Mouse (Mus musculus): Measurements from ENCODE around the gene Natd1. TPM values are rescaled to one million over a fixed set of nuclear protein-coding genes. Genes with fewer than 3 reads are reported as not detected.

The Natd1 gene
- polyA plus RNA-seq, 1 experiment, result 24.8 TPM

DNA sequence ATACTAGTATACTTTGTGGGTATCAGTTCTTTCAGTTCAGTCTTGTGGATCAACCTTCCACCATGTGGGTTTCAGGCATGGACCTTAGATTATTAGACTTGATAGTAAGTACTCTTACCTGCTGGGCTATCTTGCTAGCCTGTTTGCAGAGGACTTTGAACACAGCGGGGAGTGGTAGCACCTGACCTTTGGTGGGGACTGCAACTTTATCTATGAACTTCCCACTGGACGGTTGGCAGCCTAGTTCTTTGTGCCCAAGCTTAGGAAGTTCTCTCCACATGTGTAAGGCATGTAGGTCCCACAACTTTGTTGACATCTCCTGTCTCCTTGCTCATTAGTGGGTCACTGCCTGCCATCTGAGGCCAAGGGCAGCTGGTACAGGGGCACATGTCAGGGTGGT lies 20.2 kb upstream of the Natd1 start:
- TF ChIP-seq GATA1 (IDR thresholded peaks at IDR 0.05; ENCODE audit: low read length) (no peak), TAL1 (IDR thresholded peaks at IDR 0.05; ENCODE audit: low read length) (no peak)
- peaks cover 72% of the 10 kb centered on the region for H3K36me3 ChIP-seq (ENCODE audit: control insufficient read depth)
- H3K4me1 ChIP-seq (ENCODE audit: control insufficient read depth), result peaks cover 90% of the 10 kb centered on the region
- H3K4me3 ChIP-seq (replicated peaks), result peak overlapping the region; percentile 64
- H3K27me3 ChIP-seq (ENCODE audit: control insufficient read depth), result no peaks in the 10 kb centered on the region
- H3K9me3 ChIP-seq (ENCODE audit: control insufficient read depth, low read length), result no peaks in the 10 kb centered on the region

GRCm38 (mm10) chr11:60933178-60933930 lies 18.8 kb upstream of the Natd1 start:
- no peaks in the 10 kb centered on the region for H3K9me3 ChIP-seq (ENCODE audit: control insufficient read depth, low read length)
- H3K27me3 ChIP-seq (ENCODE audit: control insufficient read depth), result no peaks in the 10 kb centered on the region
- H3K4me3 ChIP-seq (replicated peaks), result peak overlapping the region; percentile 79
- no peak for TF ChIP-seq TAL1 (IDR thresholded peaks at IDR 0.05; ENCODE audit: low read length)
- no peak for TF ChIP-seq GATA1 (IDR thresholded peaks at IDR 0.05; ENCODE audit: low read length)
- peaks cover 60% of the 10 kb centered on the region for H3K36me3 ChIP-seq (ENCODE audit: control insufficient read depth)
- H3K4me1 ChIP-seq (ENCODE audit: control insufficient read depth), result peaks cover 86% of the 10 kb centered on the region

- Histone ChIP-seq H3K36me3 (ENCODE audit: control insufficient read depth) (peaks cover 55% of the 10 kb centered on the region), H3K9me3 (ENCODE audit: control insufficient read depth, low read length) (no peaks in the 10 kb centered on the region), H3K4me3 (replicated peaks) (peak overlapping the region; percentile 79), H3K4me1 (ENCODE audit: control insufficient read depth) (peaks cover 86% of the 10 kb centered on the region), H3K27me3 (ENCODE audit: control insufficient read depth) (no peaks in the 10 kb centered on the region)
- TF ChIP-seq TAL1 (IDR thresholded peaks at IDR 0.05; ENCODE audit: low read length) (no peak), GATA1 (IDR thresholded peaks at IDR 0.05; ENCODE audit: low read length) (no peak)
Observed at GRCm38 (mm10) chr11:60932503-60933020, 18.0 kb upstream of the Natd1 start.

- Histone ChIP-seq H3K27me3 (ENCODE audit: control insufficient read depth) (no peaks in the 10 kb centered on the region), H3K4me1 (ENCODE audit: control insufficient read depth) (peaks cover 86% of the 10 kb centered on the region), H3K36me3 (ENCODE audit: control insufficient read depth) (peaks cover 49% of the 10 kb centered on the region), H3K9me3 (ENCODE audit: control insufficient read depth, low read length) (no peaks in the 10 kb centered on the region), H3K4me3 (replicated peaks) (peak within 1 kb of the TSS; percentile 79)
- no peak for TF ChIP-seq GATA1 (IDR thresholded peaks at IDR 0.05; ENCODE audit: low read length)
- no peak for TF ChIP-seq TAL1 (IDR thresholded peaks at IDR 0.05; ENCODE audit: low read length)
Observed at GRCm38 (mm10) chr11:60931869-60932481, 17.4 kb upstream of the Natd1 start, which contains the start of gene Map2k3. Gene Map2k3, plus strand, starts transcription at chr11:60932033.

GRCm38 (mm10) chr11:60931282-60931868 lies 16.8 kb upstream of the Natd1 start:
- H3K4me1 ChIP-seq (ENCODE audit: control insufficient read depth), result peaks cover 86% of the 10 kb centered on the region
- no peak for TF ChIP-seq GATA1 (IDR thresholded peaks at IDR 0.05; ENCODE audit: low read length)
- no peak for TF ChIP-seq TAL1 (IDR thresholded peaks at IDR 0.05; ENCODE audit: low read length)
- peaks cover 45% of the 10 kb centered on the region for H3K36me3 ChIP-seq (ENCODE audit: control insufficient read depth)
- no peaks in the 10 kb centered on the region for H3K27me3 ChIP-seq (ENCODE audit: control insufficient read depth)
- H3K9me3 ChIP-seq (ENCODE audit: control insufficient read depth, low read length), result no peaks in the 10 kb centered on the region
- peak overlapping the region; percentile 79 for H3K4me3 ChIP-seq (replicated peaks)

DNA sequence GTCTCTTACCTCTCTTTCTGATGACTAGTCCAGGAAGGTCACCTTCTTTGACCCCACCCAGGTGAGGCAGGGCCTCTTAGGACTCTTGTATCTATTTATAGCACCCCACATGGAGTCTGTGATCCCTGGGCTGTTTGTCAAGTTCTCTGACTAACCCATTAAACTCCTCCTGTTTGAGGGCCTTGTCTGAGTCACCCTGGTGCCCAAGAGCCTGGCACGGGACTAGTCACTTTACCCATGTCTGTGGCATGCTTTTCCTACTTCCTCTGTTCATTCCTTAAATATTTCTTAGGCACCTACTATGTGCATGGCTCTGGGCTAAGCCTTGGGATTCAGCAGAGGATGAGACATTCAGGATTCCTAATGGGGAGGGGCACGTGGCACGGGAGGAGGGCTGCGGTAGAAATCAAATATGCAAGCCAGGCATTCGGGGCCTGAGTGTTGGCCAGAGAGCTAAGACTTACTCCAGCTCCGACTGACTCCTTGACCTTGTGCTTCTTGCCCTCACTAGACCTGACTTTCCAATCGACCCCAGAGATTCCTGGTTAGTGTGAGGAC lies 16.3 kb upstream of the Natd1 start:
- H3K4me1 ChIP-seq (ENCODE audit: control insufficient read depth), result peaks cover 86% of the 10 kb centered on the region
- peaks cover 42% of the 10 kb centered on the region for H3K36me3 ChIP-seq (ENCODE audit: control insufficient read depth)
- TF ChIP-seq GATA1 (IDR thresholded peaks at IDR 0.05; ENCODE audit: low read length) (no peak), TAL1 (IDR thresholded peaks at IDR 0.05; ENCODE audit: low read length) (no peak)
- peak overlapping the region; percentile 79 for H3K4me3 ChIP-seq (replicated peaks)
- no peaks in the 10 kb centered on the region for H3K27me3 ChIP-seq (ENCODE audit: control insufficient read depth)
- H3K9me3 ChIP-seq (ENCODE audit: control insufficient read depth, low read length), result no peaks in the 10 kb centered on the region

DNA sequence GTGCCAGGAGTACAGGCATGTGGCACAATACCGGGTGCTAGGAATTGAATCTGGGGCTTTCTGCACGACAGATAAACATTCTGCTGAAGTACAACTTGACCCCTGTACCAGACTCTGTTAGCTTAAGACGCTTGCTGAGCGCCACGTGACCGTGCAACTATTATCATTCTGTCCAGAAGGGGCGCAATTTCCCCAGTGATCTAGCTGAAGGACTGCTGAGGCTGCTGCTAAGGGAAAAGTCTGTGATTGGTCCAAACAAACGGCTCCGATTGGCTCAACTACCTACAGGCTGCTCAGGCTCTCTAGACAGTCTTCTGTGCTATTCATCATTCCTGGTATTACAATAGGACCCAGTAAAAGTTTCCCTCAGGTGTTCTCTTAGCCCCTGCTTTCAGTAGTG lies 12.7 kb upstream of the Natd1 start:
- H3K4me3 ChIP-seq (replicated peaks), result no peak overlapping the region
- peaks cover 90% of the 10 kb centered on the region for H3K4me1 ChIP-seq (ENCODE audit: control insufficient read depth)
- H3K9me3 ChIP-seq (ENCODE audit: control insufficient read depth, low read length), result no peaks in the 10 kb centered on the region
- no peaks in the 10 kb centered on the region for H3K27me3 ChIP-seq (ENCODE audit: control insufficient read depth)
- peaks cover 28% of the 10 kb centered on the region for H3K36me3 ChIP-seq (ENCODE audit: control insufficient read depth)
- TF ChIP-seq GATA1 (IDR thresholded peaks at IDR 0.05; ENCODE audit: low read length), result no peak
- TF ChIP-seq TAL1 (IDR thresholded peaks at IDR 0.05; ENCODE audit: low read length), result no peak

DNA sequence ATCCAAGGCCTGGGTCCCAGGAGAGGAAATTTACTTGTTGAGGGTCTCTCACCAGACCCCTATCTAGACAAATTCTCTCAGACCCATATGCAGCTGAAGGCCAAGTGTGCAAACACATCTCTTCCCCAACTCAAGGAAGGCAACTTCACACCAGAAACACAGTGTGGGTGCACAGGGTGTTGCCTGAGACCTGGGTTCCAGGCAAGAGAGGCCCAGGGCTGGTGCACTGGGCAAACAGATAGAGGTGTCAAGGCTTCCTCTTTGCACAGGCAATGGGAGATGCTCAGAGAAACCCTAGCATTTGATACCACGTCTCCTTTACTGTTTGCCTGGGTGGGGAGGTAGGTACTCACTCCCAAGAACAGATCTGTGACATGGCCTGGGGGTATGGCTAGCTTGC lies 10.4 kb upstream of the Natd1 start:
- TF ChIP-seq GATA1 (IDR thresholded peaks at IDR 0.05; ENCODE audit: low read length) (no peak), TAL1 (IDR thresholded peaks at IDR 0.05; ENCODE audit: low read length) (no peak)
- peak overlapping the region; percentile 53 for H3K4me3 ChIP-seq (replicated peaks)

GRCm38 (mm10) chr11:60924498-60924897 lies 9.9 kb upstream of the Natd1 start:
- TF ChIP-seq TAL1 (IDR thresholded peaks at IDR 0.05; ENCODE audit: low read length), result peak; percentile 33; the same call in 1 of the 3 replicates
- TF ChIP-seq GATA1 (IDR thresholded peaks at IDR 0.05; ENCODE audit: low read length), result peak; percentile 82
- Histone ChIP-seq H3K27me3 (ENCODE audit: control insufficient read depth) (no peaks in the 10 kb centered on the region), H3K9me3 (ENCODE audit: control insufficient read depth, low read length) (no peaks in the 10 kb centered on the region), H3K4me3 (replicated peaks) (peak overlapping the region; percentile 53), H3K36me3 (ENCODE audit: control insufficient read depth) (peaks cover 44% of the 10 kb centered on the region), H3K4me1 (ENCODE audit: control insufficient read depth) (peaks cover 95% of the 10 kb centered on the region)

More for the DNA sequence above, 10.4 kb upstream of the Natd1 start:
- peaks cover 95% of the 10 kb centered on the region for H3K4me1 ChIP-seq (ENCODE audit: control insufficient read depth)
- H3K27me3 ChIP-seq (ENCODE audit: control insufficient read depth), result no peaks in the 10 kb centered on the region
- peaks cover 43% of the 10 kb centered on the region for H3K36me3 ChIP-seq (ENCODE audit: control insufficient read depth)
- no peaks in the 10 kb centered on the region for H3K9me3 ChIP-seq (ENCODE audit: control insufficient read depth, low read length)
